Mouse (Mus musculus) MN1 (cell line): ENCODE measurements around the gene Tollip.

Experiments used
- DNase-seq: peaks from one replicate; pipeline ENCODE4 v3.0.0-alpha.2; 2016; ENCODE audit warnings: low spot score

Gene Tollip

DNA sequence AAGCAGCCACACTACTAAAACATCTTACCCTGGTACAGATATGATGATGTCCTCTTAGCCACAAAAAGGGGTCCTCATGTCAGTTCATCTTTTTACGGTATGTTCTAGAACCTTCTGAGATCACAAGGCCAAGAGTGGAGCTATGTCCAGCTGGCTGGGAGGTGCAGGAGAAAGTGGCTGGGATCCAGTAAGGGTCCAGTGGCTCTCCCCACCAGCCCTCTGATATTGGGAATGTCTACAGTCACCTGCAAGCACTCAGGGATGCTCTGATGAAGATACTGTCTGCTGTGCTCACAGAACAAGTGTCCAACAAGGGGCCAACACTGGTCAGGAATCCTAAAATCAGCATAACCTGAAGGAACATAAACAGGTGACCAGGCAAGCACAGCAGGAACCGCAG lies at the start of gene Tollip:
TSS of gene Tollip (minus strand) at position 101 of the 400 bp plus-strand sequence.
- DNase-seq, result no peak

DNA sequence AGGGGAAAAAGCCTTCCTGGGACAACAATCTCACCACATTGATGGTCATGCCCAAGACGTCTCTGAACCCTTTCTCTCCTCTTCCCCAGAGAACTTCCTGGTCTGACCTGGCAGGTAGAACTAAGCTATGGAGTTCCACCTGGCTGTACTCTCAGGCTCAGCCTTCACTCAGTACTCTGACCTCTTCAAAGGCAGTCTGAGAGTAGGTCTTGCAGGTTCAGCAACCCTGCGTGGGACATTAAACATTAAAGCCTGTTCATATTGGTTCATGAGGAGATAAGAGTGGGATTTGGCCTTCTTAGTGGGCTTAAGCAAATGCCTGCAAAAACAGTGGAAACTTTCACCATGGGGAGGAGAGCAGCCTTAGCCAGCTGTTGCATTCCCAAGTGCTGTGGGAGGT lies 48.0 kb upstream of the Tollip start:
- DNase-seq, result no peak

DNA sequence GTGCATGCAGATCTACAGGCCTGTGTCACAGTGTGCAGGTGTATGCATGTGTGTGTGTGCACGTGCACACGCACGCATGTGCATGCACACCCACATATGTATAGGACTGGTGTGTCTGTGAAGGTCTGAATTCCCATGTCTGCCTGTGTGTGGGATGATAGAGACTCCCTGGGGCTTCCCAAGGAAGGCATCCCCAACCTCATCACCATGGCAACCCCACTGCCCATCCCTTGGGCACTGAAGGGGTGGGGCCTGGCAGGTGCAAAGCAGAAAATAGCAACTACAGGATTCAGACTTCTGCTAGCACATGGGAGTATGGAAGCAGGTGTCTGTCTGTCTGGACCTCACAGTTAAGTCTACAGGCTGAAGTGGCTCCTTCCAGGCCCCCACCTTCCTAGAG lies 44.2 kb upstream of the Tollip start:
- DNase-seq, result no peak

DNA sequence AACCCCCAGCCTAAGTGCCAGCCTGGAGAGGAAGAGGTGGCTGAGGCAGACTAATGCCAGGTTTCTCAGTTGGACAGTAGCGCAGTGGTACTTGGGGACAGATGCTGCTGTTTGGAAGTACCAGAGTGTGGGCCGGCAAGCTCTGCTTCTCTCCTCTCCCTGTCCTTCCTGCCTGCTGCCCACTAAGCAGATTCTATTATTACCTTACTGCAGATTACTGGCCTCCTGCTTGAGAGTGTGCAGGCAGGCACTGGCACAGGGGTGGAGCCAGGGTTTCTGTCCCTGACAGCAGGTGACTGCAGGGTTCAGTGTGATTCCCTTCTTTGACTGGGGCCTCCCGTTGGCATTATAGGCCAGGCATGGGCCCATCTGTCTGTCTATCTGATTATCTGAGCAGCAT lies 43.2 kb upstream of the Tollip start:
- DNase-seq, result no peak

DNA sequence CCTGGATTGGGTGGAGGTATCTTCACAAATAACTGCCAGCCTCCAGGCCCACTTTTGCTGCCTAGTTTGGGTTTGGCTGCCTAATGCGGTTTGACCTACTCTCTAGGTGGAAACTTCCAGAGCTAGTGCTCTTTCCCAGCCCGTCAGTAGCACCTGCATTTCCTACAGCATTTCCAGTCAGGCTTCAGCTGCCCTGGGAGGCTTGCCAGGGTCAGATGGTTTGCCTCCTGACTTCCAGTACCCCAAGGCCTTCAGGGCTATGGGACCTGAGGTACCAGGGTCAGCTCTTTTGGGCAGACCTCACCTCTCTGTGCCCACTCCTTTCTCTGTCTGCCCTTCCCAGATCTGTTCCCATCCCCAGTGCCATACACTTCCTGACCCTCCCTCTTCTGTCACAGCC lies 42.6 kb upstream of the Tollip start:
- no peak for DNase-seq

DNA sequence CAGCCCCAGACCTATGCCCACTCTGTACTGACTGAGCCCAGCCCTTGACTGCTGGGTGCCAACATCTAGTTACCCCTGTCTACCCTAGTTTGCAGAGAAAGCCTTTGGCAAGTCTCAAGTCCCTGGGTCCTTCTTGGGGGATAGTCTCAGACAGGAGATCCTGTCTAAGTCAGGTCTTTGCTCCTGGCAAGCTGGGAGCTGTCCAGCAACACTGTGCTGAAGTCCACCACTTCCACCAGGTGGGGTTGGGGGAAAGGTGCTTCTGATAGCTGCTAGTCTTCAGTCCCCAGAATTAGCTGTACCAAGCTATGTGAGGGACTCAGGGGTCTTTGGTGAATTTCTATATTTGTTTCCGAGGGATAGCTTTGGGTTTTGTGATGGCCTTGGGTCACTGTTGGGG lies 40.8 kb upstream of the Tollip start:
- DNase-seq, result no peak

DNA sequence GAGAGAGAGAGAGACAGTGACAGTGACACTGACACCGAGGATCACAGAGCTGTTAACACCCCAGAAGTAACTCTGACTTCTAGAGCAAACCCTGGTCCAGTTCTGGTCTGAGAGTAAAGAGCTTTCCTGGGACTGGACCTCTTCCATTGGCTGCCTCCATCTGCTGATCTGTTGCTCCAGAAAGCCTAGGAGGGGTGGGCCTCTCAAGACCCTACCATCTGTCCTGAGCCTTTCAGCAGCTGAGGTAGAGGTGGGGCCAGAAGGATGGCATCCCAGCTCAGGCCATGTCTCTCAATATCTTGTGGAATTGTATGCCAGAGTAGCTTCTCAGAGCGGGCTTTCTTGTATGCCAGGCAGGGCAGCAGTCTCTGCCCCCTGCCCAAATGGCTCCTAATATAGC lies 39.9 kb upstream of the Tollip start:
- no peak for DNase-seq

DNA sequence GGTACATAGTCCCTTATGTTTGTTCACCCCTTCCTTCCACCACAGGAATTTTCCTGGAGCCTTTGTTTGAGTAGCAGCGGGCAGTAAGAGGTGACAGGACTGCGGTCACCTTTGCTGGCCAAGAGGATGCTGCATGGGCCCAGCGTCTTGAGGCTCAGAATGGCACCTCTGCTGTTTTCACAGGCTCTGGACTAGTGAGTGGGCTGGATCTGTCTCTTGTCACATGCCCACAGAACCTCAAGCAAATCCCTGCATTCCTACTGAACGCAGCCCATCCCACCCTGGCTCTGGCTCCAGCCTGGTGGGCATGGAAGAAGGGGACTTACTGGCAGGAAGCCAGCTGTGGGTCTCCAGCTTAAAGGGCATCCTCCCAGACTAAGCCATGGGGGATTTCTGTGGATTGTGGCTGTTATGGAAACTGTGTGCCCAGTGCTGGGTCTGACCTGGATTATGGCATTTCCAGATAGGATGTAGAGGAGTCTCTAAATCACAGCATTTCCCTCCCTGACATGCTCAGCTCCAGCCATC lies 39.3 kb upstream of the Tollip start:
- DNase-seq, result no peak

DNA sequence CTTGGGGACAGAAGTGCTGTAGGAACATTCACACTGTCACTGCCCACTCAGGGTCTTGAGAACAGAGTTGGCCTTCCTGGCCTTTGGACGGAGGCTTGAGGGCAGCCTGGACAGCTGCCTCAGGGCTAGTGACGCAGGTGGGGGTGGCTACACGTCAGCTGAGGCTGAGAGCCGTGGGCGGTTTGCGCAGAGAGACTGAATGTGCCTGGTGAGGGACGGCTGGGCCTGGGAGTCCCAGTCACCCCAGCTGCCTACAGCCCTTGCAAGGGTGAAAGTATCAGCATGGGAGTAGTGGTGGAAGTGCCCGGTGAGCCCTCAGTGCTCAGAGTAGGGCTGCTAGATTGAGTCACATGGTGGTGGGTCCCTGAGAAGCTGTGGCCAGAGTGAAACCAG lies 37.9 kb upstream of the Tollip start:
- DNase-seq, result no peak

DNA sequence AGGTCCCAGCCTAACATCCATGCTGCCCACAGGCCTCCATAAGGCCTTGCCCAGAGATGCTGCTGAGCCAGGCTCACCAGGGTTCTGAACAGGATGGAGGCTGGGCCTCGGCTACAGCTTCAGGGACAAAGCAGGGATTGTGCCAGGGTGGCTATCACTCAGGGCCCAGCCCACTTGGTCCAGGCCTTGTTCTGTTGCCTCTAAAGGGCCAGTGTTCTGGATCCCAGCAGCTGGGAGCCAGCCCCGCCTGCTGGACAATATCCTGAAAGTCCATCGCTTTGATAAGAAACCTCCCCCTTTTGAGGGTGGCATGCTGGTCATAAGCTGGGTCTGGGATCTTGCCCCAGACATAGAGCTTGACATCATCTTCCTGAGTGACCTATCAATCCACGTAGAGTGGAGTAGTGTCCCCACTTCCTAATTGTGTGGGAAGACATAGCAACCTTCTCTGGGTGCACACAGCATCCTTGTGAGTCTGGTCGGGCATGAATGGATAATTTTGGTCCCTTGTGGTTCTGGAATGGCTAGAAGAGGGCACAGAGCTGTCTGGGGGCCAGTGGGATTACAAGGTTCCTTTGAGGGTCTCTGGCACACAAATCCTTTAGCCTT lies 37.4 kb upstream of the Tollip start:
- no peak for DNase-seq

DNA sequence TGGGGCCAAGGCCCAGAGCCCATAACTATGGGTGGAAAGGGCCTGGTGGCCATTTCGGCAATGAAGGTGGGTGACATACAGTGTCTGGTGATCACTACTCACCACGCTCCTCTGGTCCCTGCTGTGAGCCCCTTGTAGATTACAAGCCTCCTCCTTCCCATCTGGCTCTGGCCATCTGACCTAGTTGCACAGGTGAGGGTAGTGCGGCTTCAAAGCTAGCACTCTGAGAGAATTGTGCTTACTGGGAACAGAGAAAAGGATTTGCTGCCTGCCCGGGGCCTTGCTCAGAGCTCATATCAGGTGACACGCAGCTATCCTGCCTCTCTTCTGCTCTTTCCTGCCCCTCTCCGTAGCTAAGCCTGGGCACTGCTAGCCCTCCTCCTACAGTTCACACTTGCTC lies 35.3 kb upstream of the Tollip start:
- no peak for DNase-seq

DNA sequence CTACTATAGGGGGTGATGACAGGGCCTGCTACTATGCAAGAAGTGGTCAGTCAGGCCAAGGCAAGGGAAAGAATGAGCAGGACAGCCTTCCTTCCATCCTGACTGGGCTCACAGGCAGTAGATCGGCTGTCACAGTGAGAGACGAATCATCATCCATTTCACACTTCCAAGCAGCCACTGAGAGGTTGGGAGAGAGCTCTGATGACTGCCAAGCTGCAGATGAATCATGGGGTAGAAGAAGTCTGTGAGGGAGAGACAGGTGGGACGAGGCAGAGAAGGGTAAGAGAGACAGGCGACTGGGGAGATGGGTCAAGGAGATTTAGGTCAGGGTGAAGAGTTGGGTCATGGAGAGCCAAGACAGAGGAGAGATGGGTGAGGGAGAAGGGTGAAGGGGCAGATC lies 34.6 kb upstream of the Tollip start:
- DNase-seq, result no peak

DNA sequence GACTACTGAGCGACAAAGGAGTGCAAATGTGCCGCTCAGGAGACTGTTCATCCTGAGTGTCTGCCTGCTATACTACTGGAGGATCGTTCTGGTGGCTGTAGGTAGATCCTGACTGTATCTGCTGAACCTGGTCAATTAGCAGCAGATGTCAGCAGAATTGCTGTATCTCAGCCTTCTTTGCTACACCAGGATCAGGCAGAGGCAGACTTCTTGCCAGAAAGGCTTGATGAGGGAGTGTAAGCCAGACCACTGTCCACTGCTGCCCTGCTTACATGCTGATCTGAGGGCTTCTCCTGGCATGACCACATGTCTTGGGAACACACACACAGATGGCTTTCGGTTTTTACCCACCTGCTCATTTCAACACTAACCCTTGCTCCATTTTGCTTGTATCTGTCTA lies 33.5 kb upstream of the Tollip start:
- no peak for DNase-seq

DNA sequence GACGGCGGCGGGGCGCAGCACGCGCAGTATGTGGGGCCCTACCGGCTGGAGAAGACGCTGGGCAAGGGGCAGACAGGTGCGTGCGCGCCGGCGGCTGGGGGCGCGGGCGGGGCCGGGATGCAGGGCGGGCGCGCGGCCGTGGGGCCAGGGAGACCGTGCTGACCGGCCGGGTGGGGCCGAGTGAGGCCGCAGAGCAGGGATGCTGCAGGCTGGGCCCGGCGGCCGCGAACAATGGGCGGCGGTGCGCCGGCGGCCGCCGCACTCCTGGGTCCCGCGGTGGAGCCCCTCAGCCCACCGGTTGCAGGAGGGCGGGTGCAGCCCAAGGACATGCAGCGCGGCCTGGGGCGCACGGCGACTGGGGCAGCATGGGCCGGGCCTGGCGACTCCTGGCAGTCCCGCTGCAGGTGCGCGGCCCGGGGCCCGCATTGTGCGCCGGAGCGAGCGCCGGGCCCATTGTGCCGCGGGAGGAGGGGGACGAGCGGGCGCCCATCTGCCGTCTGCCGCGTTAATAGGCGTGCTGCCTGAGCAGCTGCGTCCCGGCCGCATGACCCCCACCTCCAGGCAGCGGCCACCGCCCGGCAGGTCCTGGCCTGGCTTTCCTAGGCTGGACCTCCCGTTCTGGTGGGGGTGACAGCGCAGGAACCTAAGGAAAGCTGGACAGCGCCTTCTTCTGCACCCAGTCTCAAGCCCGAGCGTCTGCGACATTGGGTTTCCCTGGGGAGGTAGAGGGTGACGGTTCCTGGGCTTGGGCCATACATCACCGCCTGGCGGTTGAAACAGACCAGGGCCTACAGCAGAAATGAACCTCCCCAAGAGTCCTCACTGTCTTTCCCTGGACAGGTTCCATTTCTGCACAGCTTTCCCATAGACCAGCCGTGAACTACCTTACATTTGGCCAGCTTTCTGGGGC lies 32.1 kb upstream of the Tollip start:
- peak; percentile 35 for DNase-seq

DNA sequence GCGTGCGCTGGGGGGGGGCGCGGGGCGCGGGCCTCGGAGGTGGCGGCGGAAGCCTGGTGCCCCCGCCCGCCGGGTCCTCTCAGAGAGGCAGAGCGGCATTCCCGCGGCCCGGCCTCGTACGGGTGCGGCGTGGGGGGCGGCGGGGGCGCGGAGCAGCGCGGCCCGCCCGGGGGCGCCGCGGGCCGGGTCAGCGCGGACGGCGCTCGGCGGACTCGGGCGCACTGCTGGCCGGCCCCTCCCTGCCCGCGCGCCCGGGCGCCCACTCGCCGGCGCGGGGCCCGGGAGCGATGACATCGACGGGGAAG lies 31.4 kb upstream of the Tollip start:
- DNase-seq, result no peak

DNA sequence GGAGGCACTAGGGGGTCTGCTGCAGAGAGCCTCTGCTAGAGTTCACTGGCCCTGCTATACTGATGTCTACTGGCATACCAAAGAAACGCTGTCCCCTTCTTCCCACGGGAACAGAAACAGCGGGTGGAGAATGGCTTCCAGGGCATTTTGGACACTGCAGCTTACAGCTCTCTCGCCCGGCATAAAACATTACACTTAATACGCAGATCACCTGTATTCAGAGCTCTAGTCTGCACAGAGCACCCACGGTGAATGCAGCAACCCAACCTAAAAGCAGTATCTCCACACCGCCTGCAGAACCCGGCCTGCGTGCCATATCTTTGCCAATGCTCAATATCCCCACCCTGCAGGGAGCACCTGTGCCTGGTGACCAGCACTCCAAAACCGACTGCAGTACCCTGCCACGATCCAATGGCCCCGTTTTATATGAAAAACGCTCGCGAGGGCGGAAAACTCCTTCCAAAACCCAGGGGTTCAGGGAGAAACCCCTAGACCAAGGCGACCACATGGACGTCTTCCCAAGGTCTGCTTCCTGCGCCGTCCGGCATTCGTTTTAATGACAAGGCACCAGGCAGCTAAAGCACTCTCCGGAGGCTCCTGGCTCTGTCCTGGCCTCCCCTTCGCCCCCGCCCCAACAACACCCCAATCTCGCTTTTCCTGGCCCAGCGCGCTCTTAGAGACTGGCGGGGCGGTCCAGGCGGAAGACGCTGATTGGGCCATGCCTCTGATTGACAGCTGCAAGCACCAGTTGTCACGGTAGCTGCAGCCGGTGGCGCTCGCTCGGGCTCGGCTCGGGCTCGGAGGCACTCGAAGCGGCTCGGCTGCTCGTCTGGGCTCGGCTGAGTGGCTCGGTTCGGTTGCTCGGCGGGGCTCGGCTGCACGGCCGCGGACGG lies 30.8 kb upstream of the Tollip start, which contains the start of gene Brsk2:
TSS of gene Brsk2 (plus strand) at position 846 of the 893 bp plus-strand sequence.
- peak; percentile 95 for DNase-seq

DNA sequence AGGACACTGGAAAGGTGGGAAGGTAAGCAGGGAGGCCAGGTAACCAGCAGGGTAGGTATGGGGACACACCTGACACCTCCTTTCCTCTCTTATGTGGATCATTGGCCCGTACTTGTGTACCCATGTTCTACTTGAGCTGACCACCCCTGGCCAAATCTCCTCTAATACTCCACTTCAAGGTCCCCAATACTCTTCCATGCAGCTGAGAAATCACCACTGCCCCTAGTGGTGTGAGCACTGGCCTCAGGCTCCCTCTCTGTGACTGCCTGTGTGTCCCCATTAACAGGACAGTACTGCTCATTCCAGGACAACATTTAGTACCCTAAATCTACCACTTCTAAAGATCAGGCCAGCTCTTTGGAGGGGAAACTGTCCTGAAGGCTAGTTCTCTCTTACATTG lies 29.7 kb upstream of the Tollip start:
- DNase-seq, result no peak

DNA sequence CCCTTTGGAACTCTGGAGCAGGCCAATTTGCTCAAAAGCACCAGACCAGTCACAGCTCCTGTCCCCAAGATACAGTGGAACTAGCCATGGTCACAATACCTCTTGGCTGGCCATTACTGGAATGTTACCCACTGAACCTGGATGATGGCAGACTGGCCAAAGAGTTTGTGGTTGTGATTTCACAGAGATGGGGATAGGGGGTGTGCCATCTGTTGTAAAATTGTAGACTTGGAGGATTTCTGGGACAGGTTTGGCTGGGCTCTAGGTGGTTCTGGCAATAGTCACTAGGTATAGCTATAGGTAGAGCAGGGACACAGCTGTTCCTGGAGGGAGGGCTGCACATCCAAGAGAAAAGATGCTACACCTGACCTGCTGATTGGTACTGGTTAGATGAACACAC lies 29.2 kb upstream of the Tollip start:
- no peak for DNase-seq

DNA sequence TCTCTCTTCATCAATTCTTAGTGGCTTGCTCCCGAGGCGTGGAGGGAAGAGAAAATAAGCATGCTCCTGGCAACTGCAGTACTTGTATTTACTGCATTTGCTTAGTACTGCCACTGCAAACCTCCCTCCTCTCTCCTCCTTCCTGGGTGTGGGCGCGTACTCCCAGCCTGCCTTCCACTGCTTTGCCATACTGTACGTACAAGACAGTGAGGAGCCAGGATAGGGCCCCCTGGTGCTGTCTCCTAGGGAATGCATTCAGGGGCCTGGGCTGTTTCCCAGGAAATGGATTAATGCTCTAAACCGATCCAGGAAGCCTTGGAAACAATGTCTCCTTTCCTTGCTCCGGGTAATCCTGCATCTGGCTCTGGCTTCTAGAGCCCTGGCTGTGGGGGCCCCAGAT lies 27.6 kb upstream of the Tollip start:
- DNase-seq, result peak; percentile 35

DNA sequence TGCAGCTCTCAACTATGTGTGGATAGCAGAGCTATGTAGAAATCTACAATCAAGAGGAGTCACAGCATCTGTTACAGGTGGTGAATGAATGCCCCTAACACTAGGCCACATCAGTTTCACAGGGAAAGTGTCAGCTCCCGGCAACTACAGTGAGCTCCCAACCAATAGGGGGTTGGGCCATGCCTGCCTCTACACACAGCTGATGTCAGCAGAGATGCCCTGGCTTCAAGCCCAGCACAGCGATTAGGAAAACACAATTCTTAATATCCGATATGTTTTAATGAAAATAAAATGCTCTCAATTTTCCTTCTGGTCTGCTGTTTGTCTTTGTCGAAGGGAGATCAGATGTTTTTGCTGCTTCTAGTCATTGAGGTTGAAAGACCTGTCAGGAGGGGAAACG lies 25.1 kb upstream of the Tollip start:
- no peak for DNase-seq

DNA sequence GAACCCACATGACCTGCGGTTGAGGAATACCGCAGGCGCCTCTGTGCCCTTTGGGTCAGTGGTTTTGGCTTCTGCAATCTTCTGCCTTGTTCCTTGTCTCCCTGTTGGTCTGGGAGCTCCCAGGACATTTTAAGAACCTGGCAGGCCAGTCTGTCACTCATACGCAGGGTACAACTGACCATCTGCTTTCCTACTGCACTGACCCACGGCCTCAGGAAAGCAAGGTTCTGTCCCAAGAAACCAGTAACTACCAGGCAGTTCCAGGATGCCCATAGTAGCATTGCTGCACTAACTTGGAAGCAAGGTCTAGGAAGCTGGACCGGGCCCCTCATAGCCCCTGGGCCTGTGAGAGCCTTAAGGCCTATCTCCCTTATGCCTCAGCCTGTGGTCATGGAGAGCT lies 16.6 kb upstream of the Tollip start:
- DNase-seq, result no peak

DNA sequence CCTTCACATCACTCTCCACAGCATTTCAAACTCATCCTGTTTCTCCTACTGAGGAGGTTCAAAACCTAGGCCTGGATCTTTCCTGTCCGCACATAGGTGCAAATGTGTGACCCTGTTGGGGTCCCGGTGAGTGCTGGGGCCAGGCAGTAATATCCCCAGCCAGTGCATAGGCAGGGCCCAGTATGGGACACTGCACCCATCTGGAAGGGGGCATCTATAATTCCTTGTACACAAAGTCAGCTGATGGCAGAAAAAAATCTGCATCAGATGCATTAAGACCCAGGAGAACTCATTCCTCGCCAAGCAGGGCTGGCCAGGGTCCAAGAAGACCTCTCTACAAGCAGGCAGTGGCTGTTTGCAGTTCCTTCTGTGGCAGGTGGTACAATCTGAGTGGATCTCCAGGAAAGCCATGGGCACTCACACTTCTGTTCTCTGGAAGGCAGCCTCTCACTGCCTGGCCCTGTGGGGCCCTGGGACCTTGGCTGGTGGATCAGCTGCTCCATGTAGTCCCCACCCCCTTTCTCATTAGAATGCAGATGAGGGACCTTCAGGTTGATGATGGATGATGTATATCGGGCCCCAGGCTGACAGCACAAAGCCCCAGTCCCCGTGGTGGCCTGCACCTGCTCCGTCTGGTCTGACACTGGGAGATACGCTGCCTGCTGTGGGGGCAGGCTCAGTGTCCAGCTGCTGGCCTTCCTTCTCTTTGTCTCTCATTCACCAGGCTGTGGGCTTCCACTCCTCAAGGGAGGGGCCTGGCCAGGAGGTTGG lies 16.0 kb upstream of the Tollip start:
- no peak for DNase-seq
